Mouse (Mus musculus) liver, embryonic 12.5 days (tissue): ENCODE data around the gene Pnkd. TPM values are rescaled to one million over a fixed set of nuclear protein-coding genes. Genes with fewer than 3 reads are reported as not detected.

Experiments used
- ATAC-seq: fragments of 200-750 bp; cut with Nextera tagmentation; 2 replicates; pipeline ENCODE4 v1.8.0; 2017; ENCODE audit warnings: moderate number of reproducible peaks, mild to moderate bottlenecking, moderate library complexity
- H3K27ac ChIP-seq: fragments of 300-500 bp; sonication (generic); 2 replicates; pipeline ENCODE4 v1.5.1; 2016; ENCODE audit warnings: mild to moderate bottlenecking
- H3K27me3 ChIP-seq: fragments of 300-500 bp; sonication (generic); replicated peaks from 2 replicates; pipeline ENCODE4 v1.6.1; 2016; ENCODE audit warnings: mild to moderate bottlenecking, moderate library complexity
- H3K36me3 ChIP-seq: fragments of 300-500 bp; sonication (generic); 2 replicates; pipeline ENCODE4 v1.6.1; 2016; ENCODE audit warnings: mild to moderate bottlenecking, moderate library complexity
- H3K4me1 ChIP-seq: fragments of 300-500 bp; sonication (generic); 2 replicates; pipeline ENCODE4 v1.6.1; 2016
- H3K4me2 ChIP-seq: fragments of 300-500 bp; sonication (generic); 2 replicates; pipeline ENCODE4 v1.6.1; 2016; ENCODE audit warnings: mild to moderate bottlenecking, moderate library complexity
- H3K4me3 ChIP-seq: fragments of 300-500 bp; sonication (generic); 2 replicates; pipeline ENCODE4 v1.5.1; 2016; ENCODE audit warnings: mild to moderate bottlenecking, moderate library complexity
- H3K9ac ChIP-seq: fragments of 300-500 bp; sonication (generic); 2 replicates; pipeline ENCODE4 v1.6.1; 2016; ENCODE audit warnings: mild to moderate bottlenecking, moderate library complexity
- H3K9me3 ChIP-seq: fragments of 300-500 bp; sonication (generic); replicated peaks from 2 replicates; pipeline ENCODE4 v1.6.1; 2016; ENCODE audit warnings: mild to moderate bottlenecking, moderate library complexity
- WGBS: fragments of 180-500 bp; shearing (Covaris S2); methylation state at CpG from one replicate; pipeline ENCODE4 v1.1.7; 2016; ENCODE audit not compliant: insufficient replicate concordance; 5-methylcytosine and 5-hydroxymethylcytosine counted together
- polyA plus RNA-seq: library from polyadenylated mRNA; unstranded; fragments of >200 nt; fragmentation: Nextera tagmentation; extraction: Ambion mirVana; gene quantifications from 2 replicates; pipeline ENCODE4 v1.2.1, GENCODE M21; 2016

Gene Pnkd
- polyA plus RNA-seq, 1 experiment from 2014 or later, result 48.7 TPM

- no peaks in the 10 kb centered on the region for H3K36me3 ChIP-seq
- H3K9ac ChIP-seq, result peak overlapping the region; percentile 79
- peak; percentile 85 for ATAC-seq
- no peaks in the 10 kb centered on the region for H3K27me3 ChIP-seq
- H3K4me1 ChIP-seq, result peaks cover 75% of the 10 kb centered on the region
- no peaks in the 10 kb centered on the region for H3K9me3 ChIP-seq
- WGBS, result under 1% methylated on average over 26 of the region's 26 CpGs
- peak overlapping the region; percentile 71 for H3K4me3 ChIP-seq
- H3K4me2 ChIP-seq, result peak overlapping the region; percentile 70
- H3K27ac ChIP-seq, result peak overlapping the region; percentile 91
Observed at GRCm38 (mm10) chr1:74386714-74387385, 102.1 kb downstream of the Pnkd start.

GRCm38 (mm10) chr1:74387386-74387988 is 102.8 kb downstream of the Pnkd start:
- Histone ChIP-seq H3K36me3 (no peaks in the 10 kb centered on the region), H3K27me3 (no peaks in the 10 kb centered on the region), H3K9me3 (no peaks in the 10 kb centered on the region), H3K27ac (peak overlapping the region; percentile 91), H3K4me1 (peaks cover 74% of the 10 kb centered on the region), H3K4me2 (peak overlapping the region; percentile 70), H3K4me3 (peak overlapping the region; percentile 71), H3K9ac (peak overlapping the region; percentile 79)
- WGBS, result 36% methylated on average over 15 of the region's 15 CpGs
- no peak for ATAC-seq

- no peaks in the 10 kb centered on the region for H3K9me3 ChIP-seq
- no peak overlapping the region for H3K4me2 ChIP-seq
- no peak overlapping the region for H3K4me3 ChIP-seq
- WGBS, result 80% methylated on average over 7 of the region's 7 CpGs
- ATAC-seq, result no peak
- peaks cover 5% of the 10 kb centered on the region for H3K36me3 ChIP-seq
- H3K27ac ChIP-seq, result peak overlapping the region; percentile 10; the same call in 1 of the 2 replicates
- H3K9ac ChIP-seq, result no peak overlapping the region
- H3K4me1 ChIP-seq, result peaks cover 79% of the 10 kb centered on the region
- no peaks in the 10 kb centered on the region for H3K27me3 ChIP-seq
Observed at GRCm38 (mm10) chr1:74388398-74388920, 103.7 kb downstream of the Pnkd start.

GRCm38 (mm10) chr1:74389831-74390286 is 105.1 kb downstream of the Pnkd start:
- Histone ChIP-seq H3K36me3 (peaks cover 19% of the 10 kb centered on the region), H3K27ac (peak overlapping the region; percentile 97), H3K4me3 (peak overlapping the region; percentile 98), H3K27me3 (no peaks in the 10 kb centered on the region), H3K9ac (peak overlapping the region; percentile 52), H3K9me3 (no peaks in the 10 kb centered on the region), H3K4me1 (peaks cover 80% of the 10 kb centered on the region), H3K4me2 (peak overlapping the region; percentile 92)
- peak; percentile 10; the same call in 1 of the 2 replicates for ATAC-seq
- 1% methylated on average over 29 of the region's 29 CpGs for WGBS

- WGBS, result 5% methylated on average over 21 of the region's 21 CpGs
- H3K27ac ChIP-seq, result peak overlapping the region; percentile 97
- peak overlapping the region; percentile 98 for H3K4me3 ChIP-seq
- ATAC-seq, result no peak
- H3K4me2 ChIP-seq, result peak overlapping the region; percentile 92
- no peaks in the 10 kb centered on the region for H3K9me3 ChIP-seq
- no peaks in the 10 kb centered on the region for H3K27me3 ChIP-seq
- H3K4me1 ChIP-seq, result peaks cover 80% of the 10 kb centered on the region
- peaks cover 24% of the 10 kb centered on the region for H3K36me3 ChIP-seq
- H3K9ac ChIP-seq, result peak overlapping the region; percentile 100
Observed at GRCm38 (mm10) chr1:74390287-74390906, 105.7 kb downstream of the Pnkd start.

GRCm38 (mm10) chr1:74390924-74391748 is 106.4 kb downstream of the Pnkd start, which contains the start of gene Ctdsp1:
Gene Ctdsp1 (plus strand): TSS chr1:74391509.
- Histone ChIP-seq H3K27me3 (no peaks in the 10 kb centered on the region), H3K9me3 (no peaks in the 10 kb centered on the region), H3K4me2 (peak within 1 kb of the TSS; percentile 92), H3K4me1 (peaks cover 80% of the 10 kb centered on the region), H3K36me3 (peaks cover 31% of the 10 kb centered on the region), H3K4me3 (peak within 1 kb of the TSS; percentile 98), H3K9ac (peak within 1 kb of the TSS; percentile 100), H3K27ac (peak within 1 kb of the TSS; percentile 97)
- peak; percentile 69 for ATAC-seq
- 1% methylated on average over 49 of the region's 51 CpGs for WGBS

GRCm38 (mm10) chr1:74391844-74392441 is 107.2 kb downstream of the Pnkd start:
- Histone ChIP-seq H3K4me3 (peak overlapping the region; percentile 98), H3K9ac (peak overlapping the region; percentile 100), H3K9me3 (no peaks in the 10 kb centered on the region), H3K4me1 (peaks cover 82% of the 10 kb centered on the region), H3K4me2 (peak overlapping the region; percentile 92), H3K36me3 (peaks cover 31% of the 10 kb centered on the region), H3K27ac (peak overlapping the region; percentile 97), H3K27me3 (no peaks in the 10 kb centered on the region)
- ATAC-seq, result peak; percentile 51
- WGBS, result under 1% methylated on average over 53 of the region's 63 CpGs

- peak overlapping the region; percentile 92 for H3K4me2 ChIP-seq
- peak overlapping the region; percentile 98 for H3K4me3 ChIP-seq
- H3K9ac ChIP-seq, result peak overlapping the region; percentile 100
- WGBS, result 4% methylated on average over 16 of the region's 16 CpGs
- peak overlapping the region; percentile 97 for H3K27ac ChIP-seq
- peak; percentile 13; the same call in 1 of the 2 replicates for ATAC-seq
- H3K27me3 ChIP-seq, result no peaks in the 10 kb centered on the region
- peaks cover 79% of the 10 kb centered on the region for H3K4me1 ChIP-seq
- H3K36me3 ChIP-seq, result peaks cover 31% of the 10 kb centered on the region
- H3K9me3 ChIP-seq, result no peaks in the 10 kb centered on the region
Observed at GRCm38 (mm10) chr1:74392446-74392994, 107.8 kb downstream of the Pnkd start.

- Histone ChIP-seq H3K4me3 (peak overlapping the region; percentile 98), H3K4me2 (peak overlapping the region; percentile 92), H3K9ac (peak overlapping the region; percentile 100), H3K9me3 (no peaks in the 10 kb centered on the region), H3K27me3 (no peaks in the 10 kb centered on the region), H3K36me3 (peaks cover 31% of the 10 kb centered on the region), H3K27ac (peak overlapping the region; percentile 97), H3K4me1 (peaks cover 79% of the 10 kb centered on the region)
- 51% methylated on average over 7 of the region's 7 CpGs for WGBS
- ATAC-seq, result no peak
Observed at GRCm38 (mm10) chr1:74393010-74393409, 108.3 kb downstream of the Pnkd start.

- Histone ChIP-seq H3K4me3 (peak overlapping the region; percentile 98; the same call in 1 of the 2 replicates), H3K4me2 (peak overlapping the region; percentile 92), H3K36me3 (peaks cover 31% of the 10 kb centered on the region), H3K27ac (peak overlapping the region; percentile 97), H3K27me3 (no peaks in the 10 kb centered on the region), H3K9me3 (no peaks in the 10 kb centered on the region), H3K9ac (peak overlapping the region; percentile 100; the same call in 1 of the 2 replicates), H3K4me1 (peaks cover 77% of the 10 kb centered on the region)
- WGBS, result 83% methylated on average over 9 of the region's 9 CpGs
- no peak for ATAC-seq
Observed at GRCm38 (mm10) chr1:74393697-74394096, 109.0 kb downstream of the Pnkd start.
